Mouse (Mus musculus) intestine, embryonic 14.5 days (tissue): ENCODE measurements around the gene Ttc7b. TPM values are rescaled to one million over a fixed set of nuclear protein-coding genes. Genes with fewer than 3 reads are reported as not detected.
A peak's percentile ranks its signal among the peaks of the same experiment; 100 is the strongest.

Experiments used
- ATAC-seq: fragments of 200-750 bp; cut with Nextera tagmentation; replicated peaks from 2 replicates; pipeline ENCODE4 v1.8.0; 2017; ENCODE audit warnings: low read depth, moderate number of reproducible peaks, moderate TSS enrichment, moderate library complexity; ENCODE audit not compliant: low FRiP score, low TSS enrichment
- DNase-seq: peaks from one replicate; pipeline ENCODE4 v3.0.0-alpha.2; 2018; ENCODE audit warnings: low spot score
- H3K27ac ChIP-seq: fragments of 300-500 bp; sonication (generic); 2 replicates; pipeline ENCODE4 v1.5.1; 2014; ENCODE audit warnings: low read depth, mild to moderate bottlenecking, control low read depth
- H3K27me3 ChIP-seq: fragments of 300-500 bp; sonication (generic); replicated peaks from 2 replicates; pipeline ENCODE4 v1.6.1; 2014; ENCODE audit warnings: low read length, control low read depth; ENCODE audit not compliant: control insufficient read depth, insufficient read depth
- H3K36me3 ChIP-seq: fragments of 300-500 bp; sonication (generic); 2 replicates; pipeline ENCODE4 v1.6.1; 2014; ENCODE audit warnings: low read length, control low read depth; ENCODE audit not compliant: control insufficient read depth, insufficient read depth
- H3K4me1 ChIP-seq: fragments of 300-500 bp; sonication (generic); replicated peaks from 2 replicates; pipeline ENCODE4 v1.6.1; 2014; ENCODE audit warnings: low read length, control low read depth, mixed read lengths; ENCODE audit not compliant: control insufficient read depth, insufficient read depth
- H3K4me2 ChIP-seq: fragments of 300-500 bp; sonication (generic); 2 replicates; pipeline ENCODE4 v1.6.1; 2014; ENCODE audit warnings: low read length
- H3K4me3 ChIP-seq: fragments of 300-500 bp; sonication (generic); 2 replicates; pipeline ENCODE4 v1.5.1; 2014; ENCODE audit warnings: low read depth, low read length, control low read depth, mixed read lengths
- H3K9ac ChIP-seq: fragments of 300-500 bp; sonication (generic); 2 replicates; pipeline ENCODE4 v1.6.1; 2014; ENCODE audit warnings: mild to moderate bottlenecking, low read length
- H3K9me3 ChIP-seq: fragments of 300-500 bp; sonication (generic); 2 replicates; pipeline ENCODE4 v1.6.1; 2016; ENCODE audit warnings: low read length, control low read depth; ENCODE audit not compliant: control insufficient read depth
- WGBS: fragments of 180-500 bp; shearing (Covaris S2); extraction: QIAGEN DNeasy Blood & Tissue Kit; methylation state at CpG from one replicate; pipeline ENCODE4 v1.1.7; 2014; 5-methylcytosine and 5-hydroxymethylcytosine counted together
- polyA plus RNA-seq: library from polyadenylated mRNA; unstranded; fragments of >200 nt; fragmentation: Nextera tagmentation; extraction: Ambion mirVana; gene quantifications from 2 replicates; pipeline ENCODE4 v1.2.1, GENCODE M21; 2014

The Ttc7b gene
- polyA plus RNA-seq, 1 experiment from 2014 or later, result 5.9 TPM

GRCm38 (mm10) chr12:100447161-100447560 lies 73.5 kb downstream of the Ttc7b start:
- Histone ChIP-seq H3K9me3 (no peaks in the 10 kb centered on the region), H3K27ac (no peak overlapping the region), H3K4me3 (no peak overlapping the region), H3K4me1 (no peaks in the 10 kb centered on the region), H3K9ac (no peak overlapping the region), H3K36me3 (peaks cover 4% of the 10 kb centered on the region; the same call in 1 of the 2 replicates), H3K4me2 (no peak overlapping the region), H3K27me3 (no peaks in the 10 kb centered on the region)
- DNase-seq (no peak), ATAC-seq (no peak)
- 73% methylated on average over 6 of the region's 6 CpGs for WGBS

- no peaks in the 10 kb centered on the region for H3K4me1 ChIP-seq
- peaks cover 4% of the 10 kb centered on the region; the same call in 1 of the 2 replicates for H3K36me3 ChIP-seq
- H3K4me3 ChIP-seq, result no peak overlapping the region
- DNase-seq (no peak), ATAC-seq (no peak)
- WGBS, result 90% methylated on average over 7 of the region's 7 CpGs
- H3K27ac ChIP-seq, result no peak overlapping the region
- H3K4me2 ChIP-seq, result no peak overlapping the region
- no peak overlapping the region for H3K9ac ChIP-seq
- H3K27me3 ChIP-seq, result no peaks in the 10 kb centered on the region
- no peaks in the 10 kb centered on the region for H3K9me3 ChIP-seq
Observed at GRCm38 (mm10) chr12:100445686-100446085, 74.9 kb downstream of the Ttc7b start.

- H3K36me3 ChIP-seq, result peaks cover 4% of the 10 kb centered on the region; the same call in 1 of the 2 replicates
- no peaks in the 10 kb centered on the region for H3K9me3 ChIP-seq
- no peak overlapping the region for H3K27ac ChIP-seq
- no peak overlapping the region for H3K9ac ChIP-seq
- WGBS, result 80% methylated on average over 6 of the region's 6 CpGs
- DNase-seq, result no peak
- H3K4me1 ChIP-seq, result no peaks in the 10 kb centered on the region; the same call in 1 of the 2 replicates
- no peak overlapping the region for H3K4me3 ChIP-seq
- H3K4me2 ChIP-seq, result no peak overlapping the region
- H3K27me3 ChIP-seq, result no peaks in the 10 kb centered on the region
- ATAC-seq, result no peak
Observed at GRCm38 (mm10) chr12:100445271-100445670, 75.4 kb downstream of the Ttc7b start.

GRCm38 (mm10) chr12:100444671-100445165 lies 75.9 kb downstream of the Ttc7b start:
- Histone ChIP-seq H3K4me3 (no peak overlapping the region), H3K27me3 (no peaks in the 10 kb centered on the region), H3K9ac (no peak overlapping the region), H3K4me2 (no peak overlapping the region), H3K4me1 (peaks cover 4% of the 10 kb centered on the region; the same call in 1 of the 2 replicates), H3K36me3 (peaks cover 4% of the 10 kb centered on the region; the same call in 1 of the 2 replicates), H3K9me3 (no peaks in the 10 kb centered on the region), H3K27ac (no peak overlapping the region)
- DNase-seq, result no peak
- 86% methylated on average over 3 of the region's 3 CpGs for WGBS
- ATAC-seq, result no peak

GRCm38 (mm10) chr12:100443452-100443851 lies 77.2 kb downstream of the Ttc7b start:
- Histone ChIP-seq H3K36me3 (peaks cover 4% of the 10 kb centered on the region; the same call in 1 of the 2 replicates), H3K9me3 (no peaks in the 10 kb centered on the region), H3K27me3 (no peaks in the 10 kb centered on the region), H3K4me2 (no peak overlapping the region), H3K4me1 (peaks cover 9% of the 10 kb centered on the region; the same call in 1 of the 2 replicates), H3K27ac (no peak overlapping the region), H3K4me3 (no peak overlapping the region), H3K9ac (no peak overlapping the region)
- DNase-seq, result no peak
- WGBS, result 76% methylated on average over 6 of the region's 6 CpGs
- no peak for ATAC-seq

- DNase-seq (no peak), ATAC-seq (no peak)
- Histone ChIP-seq H3K27me3 (no peaks in the 10 kb centered on the region), H3K36me3 (peaks cover 4% of the 10 kb centered on the region; the same call in 1 of the 2 replicates), H3K9me3 (no peaks in the 10 kb centered on the region), H3K4me2 (no peak overlapping the region), H3K27ac (no peak overlapping the region), H3K4me1 (peaks cover 9% of the 10 kb centered on the region; the same call in 1 of the 2 replicates), H3K9ac (no peak overlapping the region), H3K4me3 (no peak overlapping the region)
- 77% methylated on average over 4 of the region's 4 CpGs for WGBS
Observed at GRCm38 (mm10) chr12:100441609-100442008, 79.0 kb downstream of the Ttc7b start.

GRCm38 (mm10) chr12:100439883-100440282 lies 80.7 kb downstream of the Ttc7b start:
- no peaks in the 10 kb centered on the region for H3K27me3 ChIP-seq
- no peak overlapping the region for H3K27ac ChIP-seq
- H3K36me3 ChIP-seq, result peaks cover 4% of the 10 kb centered on the region; the same call in 1 of the 2 replicates
- 0 out of 2 replicates have a peak, but pooled peaks have one; percentile 58 for ATAC-seq
- H3K9me3 ChIP-seq, result no peaks in the 10 kb centered on the region
- no peak for DNase-seq
- H3K9ac ChIP-seq, result no peak overlapping the region
- no peak overlapping the region for H3K4me2 ChIP-seq
- H3K4me1 ChIP-seq, result peaks cover 9% of the 10 kb centered on the region; the same call in 1 of the 2 replicates
- 49% methylated on average over 3 of the region's 3 CpGs for WGBS
- no peak overlapping the region for H3K4me3 ChIP-seq

- no peaks in the 10 kb centered on the region for H3K9me3 ChIP-seq
- H3K27ac ChIP-seq, result no peak overlapping the region
- no peak for DNase-seq
- 61% methylated on average over 4 of the region's 4 CpGs for WGBS
- H3K9ac ChIP-seq, result no peak overlapping the region
- H3K36me3 ChIP-seq, result peaks cover 4% of the 10 kb centered on the region; the same call in 1 of the 2 replicates
- H3K27me3 ChIP-seq, result no peaks in the 10 kb centered on the region
- ATAC-seq, result no peak
- H3K4me3 ChIP-seq, result no peak overlapping the region
- peaks cover 9% of the 10 kb centered on the region; the same call in 1 of the 2 replicates for H3K4me1 ChIP-seq
- H3K4me2 ChIP-seq, result no peak overlapping the region
Observed at GRCm38 (mm10) chr12:100439145-100439755, 81.4 kb downstream of the Ttc7b start.
